Mouse (Mus musculus) heart, postnatal 36 days (tissue): ENCODE results near the gene Mettl21a. TPM values are rescaled to one million over a fixed set of nuclear protein-coding genes. Genes with fewer than 3 reads are reported as not detected.
"Not testable (repeated sequence)": the region's sequence is repeated elsewhere in the genome, so short reads cannot be mapped to it uniquely, and the experiment has no call there.

Source experiments
- DNase-seq, 2 experiments: peaks; one replicate each; pipeline ENCODE4 v3.0.0; 2021 to 2022
- intact Hi-C: fragments of 180-260 bp; cut with DNase I; formaldehyde crosslinking; loops from one replicate; pipeline ENCODE4 v1.15.1; 2025
- total RNA-seq, 2 experiments: library from RNA; stranded (reverse); gene quantifications; 2 replicates each; pipeline ENCODE4 v1.2.3; 2021

Mettl21a gene
- total RNA-seq, result 1 to 10 TPM; 7.5 to 8.8 TPM

DNA sequence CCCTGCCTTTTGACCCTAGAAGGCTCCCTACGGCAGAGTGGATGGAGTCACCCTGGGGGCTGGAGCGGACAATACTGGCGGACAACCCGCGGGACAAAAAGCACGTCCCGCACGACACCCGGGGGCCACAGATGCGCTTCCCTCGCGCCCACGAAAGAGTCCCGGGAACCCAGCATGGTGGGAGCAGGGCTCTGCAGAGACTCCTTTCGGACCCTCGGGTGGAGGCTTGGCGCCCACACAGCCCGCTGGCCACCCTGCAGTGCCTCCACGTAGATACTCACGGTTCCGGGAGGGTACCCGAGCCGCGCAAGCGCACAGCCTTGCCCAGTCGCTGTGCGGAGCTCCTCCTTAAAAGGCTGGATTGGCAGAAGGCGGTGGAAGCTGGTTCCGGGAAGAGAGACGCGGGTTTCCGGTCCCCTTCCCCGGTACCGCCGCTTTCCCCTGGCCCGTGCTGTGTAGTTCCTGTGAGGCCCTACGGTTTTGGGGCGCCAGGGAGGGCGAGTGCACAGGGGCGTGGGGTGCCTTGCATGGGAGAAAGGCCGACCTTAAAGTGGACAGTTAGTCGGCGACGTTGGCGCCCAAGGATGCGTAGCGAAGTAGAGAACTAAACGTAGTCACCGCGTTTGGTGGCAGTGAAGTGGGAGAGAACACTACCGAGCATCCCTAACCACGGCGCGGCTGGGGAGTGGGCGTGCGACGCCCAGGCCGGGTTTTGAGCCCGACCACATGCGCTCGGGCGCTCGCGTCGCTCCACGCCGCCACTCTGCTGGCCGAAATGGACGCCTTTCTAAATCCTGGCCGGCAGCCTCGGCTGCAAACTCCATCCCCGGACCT, at the start of gene Mettl21a:
Gene Mettl21a, minus strand, starts transcription at position 362 of the 834 bp plus-strand sequence.
- intact Hi-C loops, result loop anchor here (1.0 to 5.0 kb wide), 6 partner anchors 73 to 395 kb away; partner anchors contain the start of genes Ccnyl1 and Creb1

DNA sequence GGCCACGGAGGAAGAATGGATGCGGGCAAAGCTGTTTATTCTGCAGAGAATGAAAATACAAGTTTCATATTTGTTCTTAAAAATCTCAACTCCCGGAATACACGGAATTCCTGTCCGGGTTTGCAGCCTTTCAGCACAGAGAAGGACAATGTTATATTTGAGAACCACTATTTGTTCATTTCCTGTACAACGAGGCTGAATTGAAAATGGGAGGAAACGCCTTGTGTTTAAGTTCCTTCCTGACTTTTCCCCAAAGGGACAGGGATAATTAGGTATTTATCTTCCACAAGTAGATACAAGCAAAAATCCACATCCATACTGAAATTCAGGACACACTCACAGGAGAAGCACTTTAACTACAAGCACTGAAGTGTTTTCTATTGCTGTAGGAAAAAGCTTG, 41.8 kb upstream of the Mettl21a start:
- DNase-seq, result peak in 1 of 2 experiments; percentile 5
- intact Hi-C loops, result loop anchor here (2.0 kb wide), 1 partner anchor 34 kb away; no protein-coding TSS in a partner anchor

More for the DNA sequence above, at the start of gene Mettl21a:
- DNase-seq, result peak; percentile 88 to 92

DNA sequence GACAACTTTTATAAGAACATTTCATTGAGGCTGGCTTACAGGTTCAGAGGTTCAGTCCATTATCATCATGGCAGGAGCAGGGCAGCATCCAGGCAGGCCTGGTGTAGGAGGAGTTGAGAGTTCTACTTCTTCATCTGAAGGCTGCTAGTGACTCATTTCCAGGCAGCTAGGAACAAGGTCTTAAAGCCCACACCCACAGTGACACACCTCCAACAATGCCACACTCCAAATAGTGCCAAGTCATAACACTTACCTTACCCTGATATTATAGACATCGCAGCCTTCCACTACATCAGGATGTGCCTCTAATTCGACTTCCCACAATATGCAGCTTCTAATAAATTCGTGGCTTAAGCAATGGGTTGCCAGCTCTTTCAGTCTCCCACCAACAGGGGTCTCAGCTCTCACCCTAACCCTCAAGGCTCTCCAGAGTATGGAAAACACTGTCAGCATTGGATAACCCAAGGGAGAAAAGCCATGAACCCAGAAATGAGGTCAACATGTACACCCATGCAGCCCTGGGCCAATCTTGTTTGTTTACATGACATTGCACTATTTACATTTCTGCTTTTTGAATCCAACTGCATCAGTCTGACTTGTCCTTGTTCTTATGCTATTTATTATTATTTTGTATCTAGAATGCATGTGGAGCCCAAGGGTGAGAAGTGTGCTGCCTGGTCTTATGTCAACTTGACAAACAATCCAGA, 39.5 kb upstream of the Mettl21a start:
- no peak for DNase-seq
- intact Hi-C loops, result no loop called here

DNA sequence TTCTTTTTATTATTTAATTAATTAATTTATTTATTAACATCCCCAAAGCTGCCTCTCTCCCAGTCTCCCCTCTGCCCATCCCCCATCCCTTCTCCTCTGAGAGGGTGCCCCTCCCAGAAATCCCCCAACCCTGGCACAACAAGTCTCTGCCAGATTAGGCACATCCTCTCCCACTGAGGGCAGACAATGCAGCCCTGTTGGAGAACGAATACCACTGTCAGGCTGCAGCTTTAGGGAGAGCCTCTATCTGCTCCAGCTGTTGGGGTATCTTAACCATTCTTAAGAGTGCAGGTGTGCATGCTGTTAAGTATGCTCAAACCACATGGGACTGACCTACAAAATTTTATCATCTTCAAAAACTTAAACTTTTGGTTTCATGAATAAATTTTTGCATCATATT, 38.4 kb upstream of the Mettl21a start:
- intact Hi-C loops, result no loop called here
- DNase-seq, result no peak

DNA sequence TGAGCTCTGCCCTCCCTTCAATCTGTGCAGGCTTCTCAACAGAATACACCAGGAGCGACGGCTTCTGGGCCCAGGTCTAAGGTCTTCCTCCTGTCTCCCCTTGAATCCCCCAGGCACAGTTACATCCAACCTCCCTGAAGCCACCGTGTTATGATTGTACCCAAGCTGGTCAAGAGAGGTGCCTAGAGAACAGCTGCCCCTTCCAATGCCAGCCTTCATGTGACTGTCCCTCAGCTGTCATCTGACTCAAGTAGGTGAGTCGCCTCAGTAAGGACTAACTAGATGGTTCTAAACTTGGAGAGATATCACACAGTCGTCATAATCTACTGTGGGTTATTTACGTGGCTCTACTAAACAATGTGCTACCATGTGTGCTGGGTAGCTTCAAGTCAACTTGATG, 36.7 kb upstream of the Mettl21a start:
- intact Hi-C loops, result no loop called here
- no peak for DNase-seq

DNA sequence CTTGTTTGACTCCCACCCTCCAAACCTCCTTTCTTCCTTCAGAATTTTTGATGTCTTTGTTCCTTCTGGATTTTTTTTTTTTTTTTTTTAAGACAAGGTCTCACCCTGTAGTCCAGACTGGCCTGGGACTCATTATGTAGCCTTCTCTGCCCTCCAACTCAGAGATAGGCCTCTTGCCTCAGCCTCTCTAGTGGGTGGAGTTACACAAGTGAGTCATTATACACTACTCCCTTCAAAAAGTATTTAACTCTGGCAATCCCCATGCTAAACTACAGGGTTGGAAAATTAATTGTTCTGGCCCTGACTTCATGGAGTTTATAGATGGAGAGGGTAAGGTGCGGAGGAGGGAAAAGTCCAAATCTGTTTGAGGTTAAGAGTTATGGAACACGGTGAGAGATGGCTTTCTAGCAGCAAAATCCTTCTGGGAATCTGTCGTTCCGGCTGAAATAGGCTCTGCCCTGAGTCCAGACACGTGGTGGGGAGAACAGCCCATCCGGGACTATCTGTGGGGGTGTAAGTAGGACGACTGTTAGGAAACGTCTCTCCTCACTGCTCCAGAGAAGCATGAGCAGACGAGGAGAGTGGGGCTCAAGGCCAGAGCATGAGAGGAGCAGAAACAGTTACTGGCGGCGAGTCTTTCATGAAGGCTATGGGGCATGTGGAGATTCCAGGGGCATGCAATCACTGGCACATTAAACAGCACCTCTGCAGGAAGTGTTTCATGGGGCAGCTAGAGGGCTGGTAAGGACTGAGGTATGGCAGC, 32.5 kb upstream of the Mettl21a start:
- intact Hi-C loops, result no loop called here

GRCm38 (mm10) chr1:64644513-64644912, 27.5 kb upstream of the Mettl21a start:
- intact Hi-C loops, result no loop called here
- no peak for DNase-seq

More for the DNA sequence above, 32.5 kb upstream of the Mettl21a start:
- DNase-seq, result peak in 1 of 2 experiments; percentile 12

- intact Hi-C loops, DNase-seq: not testable (repeated sequence)
Observed at GRCm38 (mm10) chr1:64642541-64642940, 25.5 kb upstream of the Mettl21a start.

DNA sequence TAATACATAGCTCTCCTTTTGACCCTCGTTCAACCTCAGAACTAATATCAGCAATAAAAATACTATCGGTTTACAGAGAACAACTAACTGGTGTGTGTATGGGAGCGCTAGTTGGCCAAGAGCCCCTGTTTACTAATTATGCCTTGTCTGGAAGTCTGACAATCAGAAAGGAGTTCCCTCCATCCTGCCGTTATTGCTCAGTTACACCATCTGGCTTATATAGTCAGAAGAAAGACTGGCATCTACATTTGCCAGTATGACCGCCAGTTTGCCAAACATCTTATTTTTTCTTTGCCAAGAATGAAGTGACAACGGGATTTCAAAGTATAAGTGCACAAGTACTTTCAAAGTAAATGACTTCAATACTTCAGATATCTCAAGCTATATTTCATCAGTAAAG, 24.0 kb upstream of the Mettl21a start:
- no peak for DNase-seq
- intact Hi-C loops, result no loop called here

DNA sequence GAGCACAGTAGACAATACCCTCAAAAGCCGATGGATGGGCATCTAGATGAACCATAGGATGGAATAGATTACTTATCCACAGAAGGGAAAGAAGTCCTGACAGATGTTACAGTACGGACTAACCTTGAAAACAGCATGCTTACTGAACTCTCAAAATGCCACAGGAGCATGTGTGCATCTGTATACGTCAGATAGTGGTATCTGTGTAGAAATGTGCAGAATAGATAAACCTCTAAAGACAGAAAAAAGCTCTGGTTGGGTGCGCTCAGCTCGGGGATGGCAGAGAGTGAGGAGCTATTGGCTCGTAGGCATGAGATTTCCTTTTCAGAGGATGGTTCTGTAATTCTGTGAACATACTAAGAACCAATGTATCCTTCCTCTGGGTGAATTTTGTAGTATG, 22.2 kb upstream of the Mettl21a start:
- DNase-seq, result no peak
- intact Hi-C loops, result no loop called here

- intact Hi-C loops, result no loop called here
- DNase-seq, result no peak
Observed at GRCm38 (mm10) chr1:64635624-64636023, 18.6 kb upstream of the Mettl21a start.

- intact Hi-C loops, result no loop called here
- DNase-seq, result no peak
Observed at GRCm38 (mm10) chr1:64633237-64633636, 16.2 kb upstream of the Mettl21a start.

GRCm38 (mm10) chr1:64631526-64631925, 14.5 kb upstream of the Mettl21a start:
- intact Hi-C loops, result no loop called here
- no peak for DNase-seq

DNA sequence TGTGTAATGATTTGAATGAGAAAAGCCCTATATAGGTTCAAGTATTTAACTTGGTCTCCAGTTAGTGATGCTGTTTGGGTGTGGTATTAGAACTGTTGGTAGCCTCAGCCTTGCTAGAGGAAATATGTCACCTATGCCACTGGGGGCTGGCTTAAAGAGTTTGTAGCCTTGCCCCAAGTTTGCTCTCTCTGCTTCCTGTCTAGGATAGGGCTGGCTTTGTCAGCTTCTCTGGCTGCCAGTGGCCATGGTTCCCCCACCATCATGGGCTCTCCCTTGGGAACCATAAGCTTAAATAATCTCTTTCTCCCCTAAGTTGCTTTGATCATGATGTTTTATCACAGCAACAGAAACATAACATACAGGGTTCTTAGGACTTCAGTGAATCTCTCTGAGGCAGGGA, 8.2 kb upstream of the Mettl21a start:
- intact Hi-C loops, result no loop called here

DNA sequence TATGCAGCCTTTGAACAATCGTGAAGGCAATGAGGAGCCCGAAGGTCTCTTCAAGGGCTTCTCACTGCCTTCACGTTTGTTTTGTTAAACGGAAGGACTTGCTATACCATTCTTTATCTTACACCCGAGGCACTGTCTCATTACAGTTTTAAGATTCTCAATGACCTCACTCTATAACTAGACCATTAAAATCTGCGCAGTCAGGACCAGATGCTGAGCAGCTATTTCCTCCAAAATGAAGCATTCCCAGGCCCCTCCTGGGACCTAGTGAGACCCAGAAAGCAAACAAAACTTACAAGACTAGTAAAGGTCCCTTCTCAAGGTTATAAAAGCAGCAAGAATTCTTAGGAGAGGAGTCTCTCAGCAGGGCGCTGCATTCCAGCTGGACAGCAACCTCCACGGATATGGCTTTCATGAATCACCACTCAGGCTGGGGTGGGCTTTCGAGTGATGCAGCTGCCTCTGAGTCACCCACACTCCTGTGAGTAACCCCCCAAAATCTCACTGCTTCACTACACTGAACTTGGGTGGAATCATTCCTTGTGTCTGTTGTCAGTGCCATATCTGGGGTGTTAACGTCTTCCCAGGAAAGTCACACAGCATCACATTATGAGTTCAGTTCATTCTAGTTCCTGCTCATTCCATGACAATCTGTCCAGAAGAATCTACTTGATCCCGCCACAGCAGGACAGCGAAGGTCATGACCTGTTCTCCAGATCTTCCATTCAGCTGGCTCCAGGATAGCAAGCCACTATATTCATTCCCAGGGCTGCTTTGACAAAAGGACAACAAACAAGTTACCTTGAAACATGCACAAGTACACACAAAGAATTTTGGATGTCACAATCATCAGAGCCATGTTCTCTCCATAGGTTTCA, 6.8 kb upstream of the Mettl21a start:
- no peak for DNase-seq
- intact Hi-C loops, result no loop called here

More for the DNA sequence above, 8.2 kb upstream of the Mettl21a start:
- DNase-seq, result no peak

- intact Hi-C loops, result no loop called here
- no peak for DNase-seq
Observed at GRCm38 (mm10) chr1:64621116-64621515, 4.1 kb upstream of the Mettl21a start.

- no peak for DNase-seq
- intact Hi-C loops, result loop anchor here (5.0 kb wide), 2 partner anchors 299 to 394 kb away; no protein-coding TSS in a partner anchor
Observed at GRCm38 (mm10) chr1:64618226-64618625, 1.2 kb upstream of the Mettl21a start.

GRCm38 (mm10) chr1:64617715-64617984, 608 bp upstream of the Mettl21a start:
- intact Hi-C loops, result loop anchor here (1.0 to 5.0 kb wide), 6 partner anchors 73 to 395 kb away; partner anchors contain the start of genes Ccnyl1 and Creb1
- peak; percentile 91 to 92 for DNase-seq

DNA sequence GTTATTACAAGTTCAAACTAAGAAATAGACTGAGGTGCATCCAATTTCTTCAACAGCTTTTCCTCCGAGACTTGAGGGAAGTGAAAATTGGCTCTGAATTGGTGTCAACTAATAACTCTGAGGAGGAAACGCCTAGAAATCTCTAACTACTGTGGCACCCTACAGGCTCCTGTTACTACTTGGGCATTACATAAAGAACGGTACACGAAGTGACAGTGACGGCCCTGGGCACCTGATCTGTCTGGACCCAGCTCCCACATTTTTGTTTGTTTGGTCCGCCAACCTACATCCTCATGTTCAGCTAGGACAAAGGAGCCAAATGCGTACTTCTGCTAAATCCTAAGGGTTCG, 536 bp downstream of the Mettl21a start:
- intact Hi-C loops, result loop anchor here (2.0 to 5.0 kb wide), 3 partner anchors 84 to 396 kb away; partner anchors contain the start of gene Creb1
- no peak for DNase-seq

GRCm38 (mm10) chr1:64616076-64616475, 966 bp downstream of the Mettl21a start:
- no peak for DNase-seq
- intact Hi-C loops, result loop anchor here (2.0 to 5.0 kb wide), 3 partner anchors 83 to 396 kb away; partner anchors contain the start of gene Creb1
